Mouse (Mus musculus): Measurements from ENCODE around the gene Phf24. TPM values are rescaled to one million over a fixed set of nuclear protein-coding genes. Genes with fewer than 3 reads are reported as not detected.

The Phf24 gene
- polyA plus RNA-seq, 1 experiment from 2014 or later = 27.6 TPM

DNA sequence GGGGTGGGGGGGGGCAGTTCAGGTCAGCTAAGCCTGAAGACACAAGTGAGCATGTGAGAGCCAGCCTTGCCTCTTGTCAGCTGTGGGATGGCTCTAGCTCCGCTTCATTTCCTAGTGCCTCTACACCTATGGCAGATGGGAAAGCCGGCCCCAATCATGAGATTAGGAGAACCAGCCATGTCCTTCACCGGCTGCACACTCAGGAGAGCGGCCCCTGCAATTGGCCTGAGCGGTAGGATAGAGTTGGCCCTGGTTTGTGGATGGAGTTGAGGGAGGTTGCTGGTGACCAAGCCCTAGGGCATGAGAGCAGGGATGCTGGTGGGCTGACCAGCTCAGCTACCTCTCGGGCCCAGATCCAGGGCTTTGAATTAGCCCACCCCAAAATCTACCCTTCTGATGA lies 27.7 kb upstream of the Phf24 start:
- H3K36me3 ChIP-seq = no peaks in the 10 kb centered on the region
- WGBS = 96% methylated on average over 6 of the region's 6 CpGs

DNA sequence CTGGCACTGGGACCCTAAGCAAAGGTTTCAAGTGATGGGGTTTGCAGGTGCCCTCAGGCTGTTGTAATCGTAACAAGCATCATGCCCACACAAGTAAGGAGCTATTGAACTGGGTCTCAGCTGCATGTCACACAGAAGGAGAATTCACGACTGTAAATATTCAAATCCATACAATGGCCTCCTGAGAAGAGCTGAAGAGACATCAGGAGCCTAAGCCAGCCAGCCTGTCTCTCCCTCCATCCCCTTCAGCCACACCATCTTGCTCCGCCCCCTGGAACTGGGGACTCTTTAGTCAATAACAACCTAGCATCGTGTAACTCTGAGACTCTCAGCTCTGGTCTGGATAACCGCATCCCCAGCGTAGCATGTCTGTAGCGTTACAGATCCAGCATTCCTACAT lies 25.3 kb upstream of the Phf24 start:
- H3K9ac ChIP-seq = no peak overlapping the region
- ATAC-seq (ENCODE audit: low read depth) = no peak
- peaks cover 7% of the 10 kb centered on the region for H3K4me1 ChIP-seq (replicated peaks)
- no peak overlapping the region for H3K27ac ChIP-seq (replicated peaks)
- 60% methylated on average over 7 of the region's 7 CpGs for WGBS
- no peaks in the 10 kb centered on the region for H3K27me3 ChIP-seq
- no peaks in the 10 kb centered on the region for H3K9me3 ChIP-seq
- H3K4me2 ChIP-seq = no peak overlapping the region
- H3K36me3 ChIP-seq = no peaks in the 10 kb centered on the region
- H3K4me3 ChIP-seq = no peak overlapping the region

More for the DNA sequence above, 27.7 kb upstream of the Phf24 start:
- Histone ChIP-seq H3K4me2 (no peak overlapping the region), H3K4me3 (no peak overlapping the region), H3K27me3 (no peaks in the 10 kb centered on the region), H3K9me3 (no peaks in the 10 kb centered on the region), H3K27ac (replicated peaks) (no peak overlapping the region), H3K9ac (no peak overlapping the region), H3K4me1 (replicated peaks) (no peaks in the 10 kb centered on the region)
- no peak for ATAC-seq (ENCODE audit: low read depth)

DNA sequence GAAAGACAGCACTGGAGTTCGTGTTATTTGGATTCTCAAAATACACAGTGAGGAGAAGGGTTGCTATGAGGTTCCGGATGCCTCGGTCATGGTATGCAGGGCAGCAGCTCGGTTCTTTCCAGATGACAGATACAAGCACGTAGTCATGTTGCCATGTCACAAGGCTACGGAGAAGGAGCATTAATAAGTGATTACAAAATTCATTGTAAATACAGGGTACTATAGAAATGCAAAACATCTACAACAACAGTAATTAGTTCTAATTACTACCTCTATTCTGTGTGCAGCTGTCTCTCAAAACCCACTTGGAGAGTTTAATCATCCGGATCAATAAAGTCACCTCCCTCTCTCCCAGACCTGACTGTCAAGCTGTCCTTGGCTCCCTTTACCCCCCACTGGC lies 21.3 kb upstream of the Phf24 start:
- Histone ChIP-seq H3K27ac (replicated peaks) (no peak overlapping the region), H3K4me1 (replicated peaks) (peaks cover 7% of the 10 kb centered on the region), H3K36me3 (no peaks in the 10 kb centered on the region), H3K9me3 (no peaks in the 10 kb centered on the region), H3K9ac (no peak overlapping the region), H3K27me3 (no peaks in the 10 kb centered on the region), H3K4me2 (no peak overlapping the region), H3K4me3 (no peak overlapping the region)
- no peak for ATAC-seq (ENCODE audit: low read depth)
- WGBS = 53% methylated on average over 7 of the region's 7 CpGs

GRCm38 (mm10) chr4:42898914-42899313 lies 17.5 kb upstream of the Phf24 start:
- H3K4me1 ChIP-seq (replicated peaks) = peaks cover 7% of the 10 kb centered on the region
- H3K4me3 ChIP-seq = no peak overlapping the region
- H3K27ac ChIP-seq (replicated peaks) = no peak overlapping the region
- no peak for ATAC-seq (ENCODE audit: low read depth)
- H3K9ac ChIP-seq = no peak overlapping the region
- H3K36me3 ChIP-seq = no peaks in the 10 kb centered on the region
- no peaks in the 10 kb centered on the region for H3K9me3 ChIP-seq
- WGBS = 40% methylated on average over 3 of the region's 3 CpGs
- no peak overlapping the region for H3K4me2 ChIP-seq
- H3K27me3 ChIP-seq = no peaks in the 10 kb centered on the region

DNA sequence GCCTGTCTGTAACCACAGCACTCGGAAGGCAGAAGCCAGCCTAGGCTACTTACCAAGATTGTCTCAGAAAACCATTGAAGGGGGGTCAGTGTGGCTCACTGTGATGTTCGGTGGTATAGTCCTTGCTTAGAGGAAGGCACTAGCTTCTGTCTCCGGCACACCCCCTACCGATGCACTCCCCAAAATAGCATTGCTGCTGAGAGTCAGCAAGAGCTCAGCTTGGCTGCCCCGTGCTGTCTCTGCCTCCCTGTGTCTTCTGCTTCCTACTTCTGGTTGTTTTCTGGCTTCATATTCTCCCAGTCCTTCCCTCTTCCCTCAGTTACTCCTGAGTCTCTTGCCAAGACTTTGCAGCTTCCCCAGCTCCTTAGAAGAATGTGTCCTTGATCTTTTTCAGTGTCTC lies 15.6 kb upstream of the Phf24 start:
- H3K4me3 ChIP-seq = no peak overlapping the region
- no peak overlapping the region for H3K27ac ChIP-seq (replicated peaks)
- H3K9me3 ChIP-seq = no peaks in the 10 kb centered on the region
- H3K4me2 ChIP-seq = no peak overlapping the region
- H3K27me3 ChIP-seq = no peaks in the 10 kb centered on the region
- ATAC-seq (ENCODE audit: low read depth) = no peak
- H3K4me1 ChIP-seq (replicated peaks) = no peaks in the 10 kb centered on the region
- no peaks in the 10 kb centered on the region for H3K36me3 ChIP-seq
- no peak overlapping the region for H3K9ac ChIP-seq
- WGBS = 69% methylated on average over 5 of the region's 5 CpGs

- 65% methylated on average over 9 of the region's 9 CpGs for WGBS
Measured at GRCm38 (mm10) chr4:42902174-42902573, 14.3 kb upstream of the Phf24 start.

DNA sequence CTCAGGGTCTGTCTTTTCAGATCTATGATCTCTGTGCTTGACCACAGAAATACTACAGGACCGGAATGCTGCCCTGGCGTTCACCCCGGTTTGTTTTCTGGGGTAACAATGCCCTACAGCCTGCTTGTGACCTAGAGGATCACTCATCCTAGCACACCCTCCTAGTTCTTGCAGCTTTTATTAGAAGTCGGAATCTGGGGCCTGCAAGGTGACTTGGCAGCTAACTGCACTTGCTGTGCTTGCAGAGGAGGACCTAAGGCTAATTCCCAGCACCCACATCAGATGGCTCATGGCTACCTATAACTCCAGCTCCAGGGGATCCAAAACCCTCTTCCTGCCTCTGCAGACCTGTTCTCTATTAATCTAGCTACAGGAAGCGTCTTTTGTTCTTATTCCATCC lies 13.7 kb upstream of the Phf24 start:
- H3K27me3 ChIP-seq = no peaks in the 10 kb centered on the region
- no peak overlapping the region for H3K9ac ChIP-seq
- ATAC-seq (ENCODE audit: low read depth) = no peak
- H3K4me2 ChIP-seq = no peak overlapping the region
- H3K4me3 ChIP-seq = no peak overlapping the region
- no peaks in the 10 kb centered on the region for H3K9me3 ChIP-seq
- H3K4me1 ChIP-seq (replicated peaks) = no peaks in the 10 kb centered on the region
- WGBS = 88% methylated on average over 5 of the region's 5 CpGs
- no peaks in the 10 kb centered on the region for H3K36me3 ChIP-seq
- no peak overlapping the region for H3K27ac ChIP-seq (replicated peaks)

More at GRCm38 (mm10) chr4:42902174-42902573, 14.3 kb upstream of the Phf24 start:
- no peak overlapping the region for H3K4me2 ChIP-seq
- no peaks in the 10 kb centered on the region for H3K36me3 ChIP-seq
- no peaks in the 10 kb centered on the region for H3K9me3 ChIP-seq
- no peak overlapping the region for H3K9ac ChIP-seq
- ATAC-seq (ENCODE audit: low read depth) = no peak
- no peak overlapping the region for H3K4me3 ChIP-seq
- H3K4me1 ChIP-seq (replicated peaks) = no peaks in the 10 kb centered on the region
- H3K27ac ChIP-seq (replicated peaks) = no peak overlapping the region
- H3K27me3 ChIP-seq = no peaks in the 10 kb centered on the region

DNA sequence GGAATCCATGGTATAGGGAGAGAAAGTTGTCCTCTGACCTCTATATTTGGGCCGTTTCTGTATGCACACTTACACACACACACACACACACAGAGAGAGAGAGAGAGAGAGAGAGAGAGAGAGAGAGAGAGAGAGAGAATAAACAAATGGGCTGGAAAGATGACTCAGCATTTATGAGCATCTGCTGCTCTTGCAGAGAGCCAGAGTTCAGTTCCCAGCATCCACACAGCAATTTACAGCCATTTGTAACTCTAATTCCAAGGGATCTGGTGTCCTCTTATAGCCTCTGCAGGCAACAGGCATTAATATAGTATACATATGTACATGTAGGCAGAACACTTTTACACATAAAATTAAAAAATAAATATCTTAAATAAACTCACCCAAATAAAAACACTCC lies 12.5 kb upstream of the Phf24 start:
- no peaks in the 10 kb centered on the region for H3K4me1 ChIP-seq (replicated peaks)
- ATAC-seq (ENCODE audit: low read depth) = no peak
- H3K27ac ChIP-seq (replicated peaks) = no peak overlapping the region
- H3K9ac ChIP-seq = no peak overlapping the region
- no peaks in the 10 kb centered on the region for H3K36me3 ChIP-seq
- no peak overlapping the region for H3K4me3 ChIP-seq
- H3K4me2 ChIP-seq = no peak overlapping the region
- H3K27me3 ChIP-seq = no peaks in the 10 kb centered on the region
- 62% methylated on average over 1 of the region's 1 CpGs for WGBS
- no peaks in the 10 kb centered on the region for H3K9me3 ChIP-seq

- Histone ChIP-seq H3K9me3 (no peaks in the 10 kb centered on the region), H3K27me3 (no peaks in the 10 kb centered on the region), H3K4me2 (no peak overlapping the region), H3K9ac (no peak overlapping the region), H3K27ac (replicated peaks) (no peak overlapping the region), H3K4me1 (replicated peaks) (no peaks in the 10 kb centered on the region), H3K36me3 (no peaks in the 10 kb centered on the region), H3K4me3 (no peak overlapping the region)
- 89% methylated on average over 3 of the region's 3 CpGs for WGBS
- no peak for ATAC-seq (ENCODE audit: low read depth)
Measured at GRCm38 (mm10) chr4:42904523-42904922, 11.9 kb upstream of the Phf24 start.

- no peaks in the 10 kb centered on the region for H3K9me3 ChIP-seq
- H3K9ac ChIP-seq = no peak overlapping the region
- H3K4me2 ChIP-seq = no peak overlapping the region
- H3K27me3 ChIP-seq = no peaks in the 10 kb centered on the region
- ATAC-seq (ENCODE audit: low read depth) = no peak
- H3K27ac ChIP-seq (replicated peaks) = no peak overlapping the region
- no peaks in the 10 kb centered on the region for H3K36me3 ChIP-seq
- 73% methylated on average over 6 of the region's 6 CpGs for WGBS
- no peaks in the 10 kb centered on the region for H3K4me1 ChIP-seq (replicated peaks)
- H3K4me3 ChIP-seq = no peak overlapping the region
Measured at GRCm38 (mm10) chr4:42904966-42905365, 11.5 kb upstream of the Phf24 start.

DNA sequence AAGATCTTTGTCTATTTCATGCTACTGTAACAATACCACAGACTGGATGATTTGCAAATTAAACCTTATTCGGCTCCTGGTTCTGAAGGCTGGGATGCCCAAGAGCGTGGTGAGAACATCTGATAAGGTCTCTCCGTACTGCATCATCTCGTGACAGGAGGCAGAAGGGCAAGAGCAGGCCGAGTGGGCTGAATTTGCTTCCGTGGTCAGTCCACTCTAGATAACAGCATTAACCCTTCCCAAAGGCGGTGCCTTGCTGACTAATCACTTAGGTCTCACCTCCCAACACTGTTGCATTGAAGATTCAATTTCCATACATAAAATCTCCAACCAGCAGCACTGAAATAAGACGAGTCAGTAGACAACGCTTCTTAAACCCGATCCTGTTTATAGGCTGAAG lies 3.1 kb upstream of the Phf24 start:
- no peak for ATAC-seq (ENCODE audit: low read depth)
- Histone ChIP-seq H3K9ac (no peak overlapping the region), H3K27ac (replicated peaks) (no peak overlapping the region), H3K9me3 (no peaks in the 10 kb centered on the region), H3K4me2 (no peak overlapping the region), H3K27me3 (peaks cover 41% of the 10 kb centered on the region), H3K4me3 (no peak overlapping the region), H3K4me1 (replicated peaks) (peaks cover 20% of the 10 kb centered on the region; the same call in 1 of the 2 replicates), H3K36me3 (no peaks in the 10 kb centered on the region)
- WGBS = 49% methylated on average over 10 of the region's 10 CpGs

GRCm38 (mm10) chr4:42915311-42915710 lies 1.1 kb upstream of the Phf24 start:
- Histone ChIP-seq H3K4me1 (replicated peaks) (peaks cover 22% of the 10 kb centered on the region; the same call in 1 of the 2 replicates), H3K27ac (replicated peaks) (no peak overlapping the region)
- ATAC-seq (ENCODE audit: low read depth) = no peak

DNA sequence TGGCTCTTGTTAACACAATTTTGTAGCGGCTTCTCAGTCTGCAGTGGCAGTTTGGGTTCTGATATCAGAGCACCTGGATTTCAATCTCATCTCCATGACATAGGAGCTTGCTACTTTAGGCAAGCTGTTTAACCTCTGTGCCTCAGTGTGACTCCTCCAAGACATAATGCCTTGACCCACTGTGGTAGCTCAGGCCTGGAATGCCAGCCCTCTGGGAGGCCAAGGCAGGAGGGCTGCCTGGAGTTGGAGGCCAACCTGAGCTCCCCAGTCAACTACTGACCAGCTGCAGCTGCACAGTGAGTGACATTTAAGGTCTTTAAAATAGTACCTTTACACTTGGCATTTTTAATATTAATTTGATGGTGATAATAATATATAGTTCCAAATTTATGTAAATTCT lies 494 bp upstream of the Phf24 start:
- Histone ChIP-seq H3K27me3 (peaks cover 51% of the 10 kb centered on the region), H3K4me2 (peak overlapping the region; percentile 73), H3K9me3 (no peaks in the 10 kb centered on the region), H3K36me3 (no peaks in the 10 kb centered on the region), H3K4me1 (replicated peaks) (peaks cover 27% of the 10 kb centered on the region; the same call in 1 of the 2 replicates), H3K27ac (replicated peaks) (no peak overlapping the region), H3K4me3 (no peak overlapping the region), H3K9ac (no peak overlapping the region)
- 78% methylated on average over 1 of the region's 1 CpGs for WGBS
- ATAC-seq (ENCODE audit: low read depth) = no peak

More at GRCm38 (mm10) chr4:42915311-42915710, 1.1 kb upstream of the Phf24 start:
- Histone ChIP-seq H3K27me3 (peaks cover 48% of the 10 kb centered on the region), H3K9me3 (no peaks in the 10 kb centered on the region), H3K4me2 (no peak overlapping the region), H3K36me3 (no peaks in the 10 kb centered on the region), H3K9ac (no peak overlapping the region), H3K4me3 (no peak overlapping the region)
- WGBS = 87% methylated on average over 12 of the region's 12 CpGs

All from neural tube, embryonic 13.5 days (tissue).